Mouse (Mus musculus) heart, adult 18-20 months (tissue): ENCODE data around the gene Ccdc103. TPM values are rescaled to one million over a fixed set of nuclear protein-coding genes. Genes with fewer than 3 reads are reported as not detected.
A peak's percentile ranks its signal among the peaks of the same experiment; 100 is the strongest.

ENCODE experiments used
- DNase-seq, 2 experiments: peaks; one replicate each; pipeline ENCODE4 v3.0.0; 2021 to 2022; ENCODE audit warnings: mixed read lengths in 1 of 2
- long read RNA-seq, 2 experiments: library from polyadenylated mRNA; stranded (forward); transcript quantifications; one replicate each; pipeline ENCODE4 v2.0.0; 2021
- total RNA-seq, 2 experiments: library from RNA; stranded (reverse); gene quantifications; 2 replicates each; pipeline ENCODE4 v1.2.3; 2021

Ccdc103 gene
- total RNA-seq, result not detected
- long read RNA-seq, experiment 1, result 0 reads
- long read RNA-seq, experiment 2, result 0 reads

GRCm38 (mm10) chr11:102880585-102881313 is at the start of gene Ccdc103, which contains the start of gene Eftud2:
Gene Ccdc103 (plus strand): TSS chr11:102881204.
Gene Eftud2 (minus strand): TSS chr11:102880985.
- peak; percentile 94 to 99 for DNase-seq

GRCm38 (mm10) chr11:102832700-102833297 is 48.2 kb upstream of the Ccdc103 start:
- no peak for DNase-seq

GRCm38 (mm10) chr11:102834219-102834618 is 46.8 kb upstream of the Ccdc103 start:
- peak; percentile 35 to 62 for DNase-seq

GRCm38 (mm10) chr11:102835549-102835948 is 45.5 kb upstream of the Ccdc103 start, which contains the start of gene Higd1b:
Gene Higd1b (plus strand): TSS chr11:102835849.
- no peak for DNase-seq

GRCm38 (mm10) chr11:102836146-102836545 is 44.9 kb upstream of the Ccdc103 start:
- DNase-seq, result peak; percentile 40 to 70

GRCm38 (mm10) chr11:102837385-102837784 is 43.6 kb upstream of the Ccdc103 start:
- no peak for DNase-seq

GRCm38 (mm10) chr11:102838126-102838525 is 42.9 kb upstream of the Ccdc103 start:
- DNase-seq, result peak; percentile 36 to 74

- DNase-seq, result no peak
Measured at GRCm38 (mm10) chr11:102838616-102839150, 42.3 kb upstream of the Ccdc103 start.

GRCm38 (mm10) chr11:102845926-102846325 is 35.1 kb upstream of the Ccdc103 start:
- DNase-seq, result no peak

- peak; percentile 58 to 89 for DNase-seq
Measured at GRCm38 (mm10) chr11:102851883-102852282, 29.1 kb upstream of the Ccdc103 start.

- no peak for DNase-seq
Measured at GRCm38 (mm10) chr11:102853760-102854159, 27.2 kb upstream of the Ccdc103 start.

GRCm38 (mm10) chr11:102855941-102856340 is 25.1 kb upstream of the Ccdc103 start:
- no peak for DNase-seq

- DNase-seq, result no peak
Measured at GRCm38 (mm10) chr11:102858951-102859350, 22.1 kb upstream of the Ccdc103 start.

GRCm38 (mm10) chr11:102859933-102860332 is 21.1 kb upstream of the Ccdc103 start:
- no peak for DNase-seq

- DNase-seq, result peak; percentile 50 to 86
Measured at GRCm38 (mm10) chr11:102864272-102864671, 16.7 kb upstream of the Ccdc103 start.

GRCm38 (mm10) chr11:102874801-102875334 is 6.1 kb upstream of the Ccdc103 start:
- DNase-seq, result no peak

- DNase-seq, result no peak
Measured at GRCm38 (mm10) chr11:102879558-102879957, 1.4 kb upstream of the Ccdc103 start.

GRCm38 (mm10) chr11:102881314-102882198 is 552 bp downstream of the Ccdc103 start:
- no peak for DNase-seq

GRCm38 (mm10) chr11:102884616-102885219 is 3.7 kb downstream of the Ccdc103 start, which contains the start of gene Fam187a:
Gene Fam187a (plus strand): TSS chr11:102885169.
- no peak for DNase-seq

GRCm38 (mm10) chr11:102887433-102887832 is 6.4 kb downstream of the Ccdc103 start:
- DNase-seq, result no peak

- DNase-seq, result no peak
Measured at GRCm38 (mm10) chr11:102888135-102888534, 7.1 kb downstream of the Ccdc103 start.
